Mouse (Mus musculus): Measurements from ENCODE around the gene Plk4.
"Not testable (repeated sequence)": the region's sequence is repeated elsewhere in the genome, so short reads cannot be mapped to it uniquely, and the experiment has no call there.

The Plk4 gene

DNA sequence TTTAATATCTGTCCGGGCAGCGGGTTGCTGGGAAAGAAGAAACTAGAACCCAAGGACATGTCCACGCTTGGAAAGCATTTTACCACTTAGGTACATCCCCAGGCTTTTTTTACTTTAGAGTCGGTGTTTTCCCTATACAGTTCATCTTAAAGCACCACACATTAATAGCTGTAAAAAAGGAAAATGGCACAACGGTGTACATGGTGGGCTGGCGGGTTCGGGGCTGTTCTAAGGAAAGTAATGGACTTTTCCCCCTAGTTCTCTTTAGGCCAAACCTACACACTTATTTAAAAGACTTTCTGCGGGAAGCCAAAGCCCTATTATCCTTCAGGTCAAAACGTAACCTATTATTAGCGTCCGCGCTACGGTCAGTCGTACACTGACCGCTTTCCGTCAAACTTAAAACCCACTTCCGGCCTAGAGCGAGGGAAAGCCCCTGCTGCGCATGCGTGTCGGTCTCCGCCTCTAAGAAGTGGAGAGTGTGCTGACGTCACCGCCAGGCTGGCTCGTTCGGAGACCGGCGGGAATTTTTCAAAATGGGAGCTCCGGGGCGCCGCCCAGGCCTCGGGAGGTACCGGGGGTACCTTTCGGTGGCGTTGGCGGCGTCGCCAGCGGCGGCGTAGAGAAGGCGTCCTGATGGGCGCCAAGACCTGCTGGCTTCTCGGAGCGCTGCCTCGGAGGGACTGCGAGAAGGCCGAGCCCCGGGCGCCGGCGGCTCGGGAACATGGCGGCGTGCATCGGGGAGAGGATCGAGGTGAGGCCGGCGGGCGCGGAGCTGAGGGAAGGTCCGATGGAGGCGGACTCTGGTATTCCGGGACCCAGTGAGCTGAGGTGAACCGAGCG is at the start of gene Plk4:
TSS of gene Plk4 (plus strand) at position 490 of the 843 bp plus-strand sequence.
- DNase-seq (ENCODE audit: low spot score in 2 of 2), result peak; percentile 90 to 95

DNA sequence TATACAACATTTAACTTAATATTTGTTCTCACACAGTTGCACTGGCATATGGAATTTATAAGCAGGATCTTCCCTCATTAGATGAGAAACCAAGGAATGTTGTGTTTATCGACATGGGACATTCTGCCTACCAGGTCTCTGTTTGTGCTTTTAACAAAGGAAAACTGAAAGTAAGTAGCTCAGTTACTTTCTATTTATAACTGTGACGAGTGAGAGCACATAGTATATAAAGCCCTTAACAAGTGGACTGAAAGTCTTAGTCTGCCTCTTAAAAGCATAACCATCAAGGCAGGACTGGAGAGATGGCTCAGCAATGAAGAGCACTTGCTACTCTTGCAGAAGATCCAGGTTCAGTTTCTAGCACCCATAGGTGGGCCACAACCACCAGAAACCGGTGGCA is 39.1 kb upstream of the Plk4 start:
- no peak for DNase-seq (ENCODE audit: low spot score in 2 of 2)

DNA sequence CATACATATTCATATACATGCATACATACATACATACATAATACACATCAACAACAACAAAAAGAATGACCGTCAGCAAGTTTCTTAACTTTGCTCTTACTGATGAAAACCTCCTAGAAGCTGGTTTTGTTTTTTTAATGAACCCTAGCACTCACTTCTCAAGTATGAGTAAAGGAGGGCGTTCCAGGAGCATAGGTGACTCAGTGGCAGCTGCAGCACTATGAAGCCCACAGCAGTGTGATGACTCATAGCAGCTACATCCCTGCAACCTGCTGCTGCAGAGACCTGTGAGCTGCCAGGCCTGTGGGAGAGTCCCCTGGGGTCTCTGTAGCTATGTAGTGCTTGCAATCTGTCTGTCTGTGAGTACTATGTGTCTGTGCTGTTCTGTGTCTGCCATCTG is 38.5 kb upstream of the Plk4 start:
- DNase-seq (ENCODE audit: low spot score in 2 of 2), result no peak

DNA sequence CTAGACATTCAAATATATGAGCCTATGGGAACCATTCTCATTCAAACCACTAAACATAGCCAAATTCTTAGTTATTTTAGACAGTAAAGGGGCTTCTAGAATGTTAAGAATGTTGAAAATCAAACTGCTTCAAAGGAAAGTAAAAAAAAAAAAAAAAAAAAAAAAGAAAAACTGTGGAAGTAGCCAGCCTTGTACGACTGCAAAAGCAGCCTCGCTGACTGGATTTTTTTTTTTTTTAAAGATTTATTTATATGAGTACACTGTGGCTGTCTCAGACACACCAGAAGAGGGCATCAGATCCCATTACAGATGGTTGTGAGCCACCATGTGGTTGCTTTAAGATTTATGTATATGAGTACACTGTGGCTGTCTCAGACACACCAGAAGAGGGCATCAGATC is 6.0 kb upstream of the Plk4 start:
- DNase-seq (ENCODE audit: low spot score in 2 of 2), result no peak

DNA sequence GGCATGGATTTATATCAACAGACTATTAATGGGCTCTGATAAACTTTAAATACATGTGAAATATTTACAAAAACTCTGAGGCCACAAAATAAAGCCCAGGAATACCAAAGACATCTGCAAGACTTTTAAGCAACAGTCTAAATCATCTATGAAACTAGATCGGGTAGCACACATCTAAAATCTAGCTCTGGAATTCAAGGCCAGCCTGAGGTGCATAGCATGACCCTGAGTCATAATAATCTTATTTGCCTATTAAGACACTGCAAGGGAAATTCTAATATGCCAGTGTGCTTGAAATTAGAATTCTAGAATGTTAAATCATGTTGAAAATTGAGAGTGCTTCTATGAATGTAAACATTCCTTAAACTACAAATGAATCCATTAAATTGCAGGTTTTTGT is 1.8 kb upstream of the Plk4 start:
- no peak for DNase-seq (ENCODE audit: low spot score in 2 of 2)

DNA sequence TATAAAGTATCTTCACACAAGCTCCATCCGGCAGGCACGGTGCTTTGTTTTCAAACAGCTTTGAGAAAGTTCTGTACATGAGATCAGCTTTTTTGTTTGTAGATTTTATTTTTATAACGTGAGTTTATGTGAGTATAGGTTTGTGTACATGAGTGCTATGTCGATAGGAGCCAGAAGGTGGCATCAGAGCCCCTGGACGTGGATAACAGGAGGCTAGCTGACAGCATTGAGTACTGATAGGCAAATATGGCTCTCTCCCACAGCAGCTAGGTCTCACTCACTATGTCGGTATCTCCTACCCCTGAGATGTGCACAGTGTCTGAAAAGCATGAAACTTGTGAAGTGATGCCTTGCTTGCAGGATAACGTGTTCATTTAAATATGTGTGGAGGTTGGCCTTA is 1.3 kb upstream of the Plk4 start:
- DNase-seq (ENCODE audit: low spot score in 2 of 2), result peak in 1 of 2 experiments; percentile 20

DNA sequence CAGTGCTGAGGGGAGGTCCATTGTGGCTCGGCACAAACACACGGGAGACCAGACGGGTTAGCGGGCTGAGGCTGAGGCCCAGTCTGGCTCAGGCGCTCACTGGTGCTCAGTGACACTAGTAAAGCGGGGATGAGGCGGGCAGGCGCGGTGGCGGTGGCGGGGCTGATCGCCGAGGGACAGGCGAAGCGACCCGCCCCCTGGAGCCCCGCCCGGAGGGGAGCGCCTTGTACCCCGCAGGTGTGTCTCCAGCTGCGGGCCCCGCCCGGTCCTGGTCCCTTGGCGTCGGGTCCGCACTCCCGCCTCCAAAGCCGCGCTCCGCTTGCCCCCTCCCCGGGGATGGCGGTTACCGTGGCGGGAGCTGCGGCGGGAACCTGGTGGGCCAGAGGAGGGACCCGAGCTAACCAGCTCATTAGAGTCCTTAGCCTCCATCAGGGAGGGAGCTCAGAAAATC is 579 bp downstream of the Plk4 start:
- peak; percentile 17 to 27 for DNase-seq (ENCODE audit: low spot score in 2 of 2)

DNA sequence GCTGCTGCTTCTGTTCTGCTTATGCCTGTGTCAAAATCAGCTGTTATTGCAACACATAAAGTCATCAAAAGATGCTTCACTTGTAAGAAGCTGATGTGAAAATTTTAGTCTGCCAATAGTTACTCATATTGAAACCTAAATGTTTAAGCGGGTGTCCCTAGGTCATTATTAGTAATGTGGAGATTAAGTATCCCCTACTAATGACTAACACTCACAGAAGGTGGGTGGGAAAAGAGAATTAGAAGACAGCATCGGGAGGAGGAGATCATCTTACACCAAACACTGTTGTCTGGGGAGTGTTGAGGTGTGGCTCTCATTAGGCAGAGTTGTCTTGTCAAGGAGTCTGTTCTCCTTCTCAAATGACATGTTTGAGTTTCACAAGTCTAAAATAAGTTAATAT is 7.1 kb downstream of the Plk4 start:
- DNase-seq (ENCODE audit: low spot score in 2 of 2), result no peak

DNA sequence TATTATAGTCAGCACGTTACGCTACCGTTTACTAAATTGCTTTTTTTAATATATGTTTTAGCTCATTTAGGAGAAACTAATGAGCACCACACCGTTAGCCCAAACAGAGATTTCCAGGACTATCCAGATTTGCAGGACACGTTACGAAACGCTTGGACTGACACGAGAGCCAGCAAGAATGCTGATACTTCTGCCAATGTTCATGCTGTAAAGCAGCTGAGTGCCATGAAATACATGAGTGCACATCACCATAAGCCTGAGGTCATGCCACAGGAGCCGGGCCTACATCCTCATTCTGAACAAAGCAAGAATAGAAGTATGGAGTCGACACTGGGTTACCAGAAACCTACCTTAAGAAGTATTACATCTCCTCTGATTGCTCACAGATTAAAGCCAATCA is 8.9 kb downstream of the Plk4 start:
- DNase-seq (ENCODE audit: low spot score in 2 of 2), result no peak

DNA sequence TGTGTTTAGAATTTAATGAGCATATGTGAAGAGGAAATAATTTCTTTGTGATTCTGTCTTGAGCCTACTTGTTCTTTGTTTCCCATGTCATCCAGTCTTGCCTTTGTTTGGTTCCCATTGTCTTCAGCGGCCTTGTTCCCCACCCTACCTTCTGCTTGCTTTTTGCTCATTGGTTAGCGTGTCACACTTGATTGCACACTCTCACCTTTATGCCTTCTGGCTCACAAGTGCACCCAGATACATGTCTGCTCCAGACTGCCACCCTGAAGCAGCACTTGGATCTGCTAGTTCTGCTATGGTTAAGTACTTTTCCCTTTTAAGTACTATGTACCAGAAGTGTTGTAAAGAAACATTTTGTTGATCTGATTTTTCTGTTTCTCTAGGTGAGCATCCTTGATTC is 10.1 kb downstream of the Plk4 start:
- DNase-seq (ENCODE audit: low spot score in 2 of 2), result no peak

DNA sequence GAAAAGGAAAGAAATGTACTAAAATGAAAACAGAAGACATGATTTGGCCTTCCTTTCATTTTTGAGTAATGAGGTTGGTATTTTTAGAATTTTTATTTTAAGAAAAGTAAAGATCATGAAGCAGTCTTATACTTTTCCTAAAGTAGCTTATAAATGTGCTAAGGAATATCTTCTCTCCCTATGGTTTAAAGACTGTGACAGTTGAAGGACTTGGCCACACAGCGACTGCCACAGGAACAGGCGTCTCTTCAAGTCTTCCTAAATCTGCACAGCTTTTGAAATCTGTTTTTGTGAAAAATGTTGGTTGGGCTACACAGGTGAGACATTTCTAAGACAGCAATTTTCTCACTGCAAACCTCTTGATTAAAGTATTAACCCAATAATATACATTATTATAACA is 13.5 kb downstream of the Plk4 start:
- no peak for DNase-seq (ENCODE audit: low spot score in 2 of 2)

DNA sequence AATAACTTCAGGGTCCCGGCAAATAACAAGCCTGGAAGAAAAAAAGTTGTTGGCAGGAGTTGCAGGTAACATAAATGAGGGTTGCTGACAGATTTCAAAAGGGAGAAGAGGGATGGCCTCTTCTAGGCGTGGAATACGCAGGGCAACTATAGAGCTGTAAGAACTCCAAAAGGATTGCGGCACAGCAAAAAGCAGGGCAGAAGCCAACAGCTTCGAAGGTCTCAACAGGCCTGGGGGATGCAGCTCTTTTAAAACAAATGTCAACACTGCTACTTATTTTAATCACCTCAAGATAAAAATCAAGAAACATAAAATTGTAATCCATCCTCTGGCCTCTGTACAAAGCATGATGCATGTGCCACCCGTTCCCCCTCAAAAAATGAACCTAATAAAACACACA is 45.7 kb downstream of the Plk4 start:
- not testable (repeated sequence) for DNase-seq (ENCODE audit: low spot score in 2 of 2)

DNA sequence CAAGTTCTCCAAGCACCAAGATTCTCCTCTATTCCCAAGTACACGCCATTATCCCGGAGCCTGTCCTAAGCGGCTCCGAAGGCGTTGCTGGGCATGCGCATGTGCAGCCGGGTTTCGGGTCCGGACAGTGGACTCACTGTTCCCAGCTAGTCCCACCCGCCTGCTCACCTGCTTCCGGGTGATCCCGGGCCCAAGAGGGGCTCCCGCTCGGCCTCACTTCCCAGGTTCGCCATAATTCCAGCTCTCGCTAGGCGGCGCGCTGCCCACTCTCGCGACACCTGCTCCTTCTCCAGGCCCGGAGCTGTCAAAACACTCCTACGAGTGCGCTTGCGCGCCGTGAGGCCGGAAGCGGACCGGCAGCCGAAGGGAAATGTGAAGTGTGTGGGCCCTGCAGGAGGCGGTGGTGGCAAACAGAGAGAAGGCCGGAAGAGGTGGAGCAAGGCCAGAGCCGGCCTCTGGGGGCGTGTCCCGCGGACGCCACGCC is 46.7 kb downstream of the Plk4 start, which contains the start of gene Mfsd8:
TSS of gene Mfsd8 (minus strand) at position 414 of the 484 bp plus-strand sequence.
- DNase-seq (ENCODE audit: low spot score in 2 of 2), result peak; percentile 92 to 97

DNA sequence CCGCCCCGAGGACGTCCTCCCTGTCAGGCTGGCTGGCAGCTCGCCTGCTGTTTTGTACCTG is 47.0 kb downstream of the Plk4 start, which contains the start of gene Abhd18:
TSS of gene Abhd18 (plus strand) at position 14 of the 61 bp plus-strand sequence.
- DNase-seq (ENCODE audit: low spot score in 2 of 2), result not testable (repeated sequence)

DNA sequence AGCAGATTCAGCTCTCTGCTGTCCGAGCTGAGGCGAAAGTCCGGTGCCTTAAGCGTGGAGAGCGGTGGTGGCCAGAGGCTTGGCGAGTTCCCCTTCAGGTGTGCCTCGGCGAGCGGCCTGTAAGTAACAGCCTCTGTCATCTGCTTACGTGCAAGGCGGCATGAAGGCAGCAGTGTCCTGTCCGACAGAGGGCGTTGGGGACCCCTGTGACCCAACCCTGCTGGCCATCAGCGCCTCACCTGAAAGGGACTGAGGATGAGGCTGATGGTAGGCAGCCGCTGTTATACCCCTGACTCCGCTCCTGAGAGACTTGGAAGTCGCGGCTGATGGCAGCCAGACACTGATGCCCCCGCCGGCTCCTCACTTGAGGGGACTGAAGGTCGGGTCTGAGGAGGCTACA is 47.2 kb downstream of the Plk4 start:
- peak; percentile 49 to 54 for DNase-seq (ENCODE audit: low spot score in 2 of 2)

DNA sequence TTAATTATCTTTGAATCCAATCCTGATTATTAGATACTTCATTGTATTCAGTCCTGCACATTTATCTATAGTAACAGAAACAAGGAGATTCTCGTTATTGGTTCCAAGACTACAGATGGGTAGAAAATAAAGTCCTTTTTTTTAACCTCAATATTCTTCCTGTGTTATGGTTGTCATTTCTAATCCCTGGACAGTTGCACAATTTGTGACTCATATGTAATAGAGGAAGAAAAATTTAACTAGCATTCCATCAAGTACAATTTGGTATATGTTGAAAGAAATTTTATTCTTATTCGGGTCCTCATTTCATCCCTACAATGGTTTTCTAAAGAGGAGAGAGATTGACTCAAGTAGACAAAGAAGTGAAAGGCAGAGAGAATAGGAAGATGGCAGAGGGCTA is 48.1 kb downstream of the Plk4 start:
- DNase-seq (ENCODE audit: low spot score in 2 of 2), result not testable (repeated sequence)

DNA sequence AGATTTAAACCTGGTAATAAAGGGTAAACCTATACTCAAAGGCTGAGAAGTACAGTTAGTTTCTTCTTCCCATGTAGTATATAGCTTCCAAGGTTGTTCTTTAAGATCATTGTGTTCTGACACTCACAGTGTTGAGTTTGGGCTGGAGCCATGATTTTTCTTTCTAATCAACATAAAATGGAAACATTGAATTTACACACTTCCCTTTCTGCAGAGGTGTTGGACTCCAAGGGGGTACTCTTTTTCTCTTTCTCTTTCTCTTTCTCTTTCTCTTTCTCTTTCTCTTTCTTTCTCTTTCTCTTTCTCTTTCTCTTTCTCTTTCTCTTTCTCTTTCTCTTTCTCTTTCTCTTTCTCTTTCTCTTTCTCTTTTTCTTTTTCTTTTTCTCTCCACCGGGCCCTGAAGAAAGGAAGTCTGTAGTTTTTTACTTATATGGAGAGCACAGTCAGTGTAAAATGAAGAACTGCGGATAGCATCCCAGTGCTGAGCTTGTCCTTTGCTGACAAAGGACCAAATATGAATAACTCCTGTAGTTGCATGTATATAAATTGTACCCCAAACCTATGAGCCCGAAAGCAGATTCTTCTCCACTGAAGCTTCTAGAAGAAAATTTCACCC is 53.4 kb downstream of the Plk4 start:
- not testable (repeated sequence) for DNase-seq (ENCODE audit: low spot score in 2 of 2)

All from frontal cortex, postnatal 14 days (tissue).